Mouse (Mus musculus): Measurements from ENCODE around the gene Anapc16. TPM values are rescaled to one million over a fixed set of nuclear protein-coding genes. Genes with fewer than 3 reads are reported as not detected.
A peak's percentile ranks its signal among the peaks of the same experiment; 100 is the strongest.

Anapc16 gene
- polyA plus RNA-seq, 1 experiment from 2014 or later, result 55.3 TPM

DNA sequence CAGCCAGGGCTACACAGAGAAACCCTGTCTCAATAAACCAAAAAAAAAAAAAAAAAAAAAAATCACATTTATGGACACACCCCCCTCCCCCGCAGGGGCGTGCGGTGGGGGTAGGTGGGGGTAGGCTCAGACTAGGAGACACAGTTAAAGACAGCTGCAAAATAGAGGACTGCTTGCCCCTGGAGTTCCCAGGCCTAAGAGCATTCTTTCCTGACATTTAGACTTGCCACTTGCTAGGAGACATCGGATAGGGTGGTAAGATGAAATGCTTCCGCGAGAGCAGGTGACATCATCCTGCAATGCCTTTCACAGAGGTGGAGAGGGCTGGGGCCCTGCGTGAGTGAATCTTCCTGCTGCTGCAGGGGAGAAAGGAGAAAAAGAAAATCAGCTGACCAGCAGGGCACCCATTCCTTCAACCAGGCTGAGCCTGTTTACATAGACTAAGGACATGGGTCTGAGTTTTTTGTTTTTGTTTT is 49.3 kb downstream of the Anapc16 start:
- Histone ChIP-seq H3K9me3 (replicated peaks) (no peaks in the 10 kb centered on the region), H3K9ac (no peak overlapping the region), H3K27me3 (replicated peaks) (peaks cover 76% of the 10 kb centered on the region), H3K4me2 (no peak overlapping the region), H3K36me3 (no peaks in the 10 kb centered on the region; the same call in 1 of the 2 replicates), H3K27ac (no peak overlapping the region), H3K4me3 (no peak overlapping the region), H3K4me1 (peaks cover 39% of the 10 kb centered on the region)
- no peak for ATAC-seq
- WGBS (ENCODE audit: insufficient replicate concordance), result 31% methylated on average over 7 of the region's 7 CpGs

DNA sequence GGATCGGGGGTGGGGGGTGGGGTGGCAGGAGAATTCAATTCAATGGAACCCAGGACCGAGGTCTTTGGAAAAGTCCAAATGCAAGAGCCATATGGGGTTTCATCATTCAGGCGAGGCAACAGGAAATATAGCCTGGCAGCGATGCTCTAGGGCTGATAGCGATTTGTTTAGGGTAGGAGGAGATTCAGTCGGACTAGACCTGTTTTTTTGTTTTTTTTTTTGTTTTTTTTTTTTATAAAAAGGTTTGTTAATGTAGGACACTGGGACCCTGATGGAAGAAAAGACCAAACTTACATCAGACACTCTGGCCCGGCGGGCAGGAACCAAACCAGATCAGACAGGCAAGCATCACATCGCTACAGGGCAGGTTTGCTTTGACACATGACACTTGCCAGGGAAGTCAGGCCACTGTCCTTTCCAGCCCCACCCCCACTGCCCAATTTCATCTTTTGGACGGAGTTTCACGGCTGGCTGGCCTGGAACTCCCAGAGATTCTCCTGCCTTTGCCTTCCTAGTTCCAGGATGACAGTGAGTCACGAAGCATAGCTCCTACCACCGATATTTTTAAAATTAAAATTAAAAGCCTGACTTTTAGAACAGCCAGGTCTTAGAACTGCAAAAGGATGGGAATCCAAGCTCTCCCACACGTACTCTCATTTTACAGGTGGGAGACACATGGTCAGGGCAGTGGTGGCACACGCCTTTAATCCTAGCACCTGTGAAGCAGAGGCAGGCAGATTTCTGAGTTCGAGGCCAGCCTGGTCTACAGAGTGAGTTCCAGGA is 50.0 kb downstream of the Anapc16 start:
- 25% methylated on average over 16 of the region's 16 CpGs for WGBS (ENCODE audit: insufficient replicate concordance)
- Histone ChIP-seq H3K4me1 (peaks cover 39% of the 10 kb centered on the region), H3K9ac (peak overlapping the region; percentile 70), H3K36me3 (no peaks in the 10 kb centered on the region; the same call in 1 of the 2 replicates), H3K27ac (no peak overlapping the region), H3K4me3 (peak overlapping the region; percentile 66), H3K4me2 (peak overlapping the region; percentile 95), H3K27me3 (replicated peaks) (peaks cover 69% of the 10 kb centered on the region), H3K9me3 (replicated peaks) (no peaks in the 10 kb centered on the region)
- no peak for ATAC-seq

DNA sequence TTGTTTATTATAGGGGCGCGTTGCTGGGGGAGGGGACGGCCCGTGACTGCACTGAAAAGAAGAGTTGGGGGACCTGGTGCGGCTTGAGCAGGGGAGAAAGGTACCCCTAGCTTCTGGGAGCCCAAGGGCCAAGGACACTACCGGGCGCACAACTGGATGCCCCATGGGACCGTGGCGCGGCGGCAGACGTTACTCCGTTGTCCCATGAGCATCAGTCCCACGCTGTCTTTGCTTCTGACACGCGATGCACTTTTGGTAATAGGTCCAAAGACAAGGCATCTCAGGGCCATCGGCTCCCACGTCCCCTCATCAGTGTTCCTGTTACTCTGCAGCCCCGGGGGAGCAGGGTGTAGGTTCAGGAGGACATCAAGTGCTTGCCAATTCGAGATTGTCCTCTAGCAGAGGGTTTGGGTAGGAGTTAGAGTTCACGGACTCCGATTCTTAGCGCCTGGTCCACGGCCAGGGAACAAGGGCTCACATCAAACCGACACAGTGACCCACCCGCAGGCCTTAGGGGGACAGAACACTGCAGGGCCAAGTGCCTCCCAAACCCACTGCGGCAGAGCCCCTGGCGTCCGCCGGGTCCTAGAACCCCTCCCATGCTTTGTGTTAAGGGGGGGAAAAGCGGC is 50.7 kb downstream of the Anapc16 start:
- ATAC-seq, result peak; percentile 41
- H3K4me3 ChIP-seq, result peak overlapping the region; percentile 66
- under 1% methylated on average over 31 of the region's 31 CpGs for WGBS (ENCODE audit: insufficient replicate concordance)
- H3K9me3 ChIP-seq (replicated peaks), result no peaks in the 10 kb centered on the region
- H3K4me1 ChIP-seq, result peaks cover 39% of the 10 kb centered on the region
- H3K9ac ChIP-seq, result peak overlapping the region; percentile 70
- H3K36me3 ChIP-seq, result no peaks in the 10 kb centered on the region; the same call in 1 of the 2 replicates
- H3K27ac ChIP-seq, result peak overlapping the region; percentile 50
- H3K27me3 ChIP-seq (replicated peaks), result peaks cover 62% of the 10 kb centered on the region
- H3K4me2 ChIP-seq, result peak overlapping the region; percentile 95

DNA sequence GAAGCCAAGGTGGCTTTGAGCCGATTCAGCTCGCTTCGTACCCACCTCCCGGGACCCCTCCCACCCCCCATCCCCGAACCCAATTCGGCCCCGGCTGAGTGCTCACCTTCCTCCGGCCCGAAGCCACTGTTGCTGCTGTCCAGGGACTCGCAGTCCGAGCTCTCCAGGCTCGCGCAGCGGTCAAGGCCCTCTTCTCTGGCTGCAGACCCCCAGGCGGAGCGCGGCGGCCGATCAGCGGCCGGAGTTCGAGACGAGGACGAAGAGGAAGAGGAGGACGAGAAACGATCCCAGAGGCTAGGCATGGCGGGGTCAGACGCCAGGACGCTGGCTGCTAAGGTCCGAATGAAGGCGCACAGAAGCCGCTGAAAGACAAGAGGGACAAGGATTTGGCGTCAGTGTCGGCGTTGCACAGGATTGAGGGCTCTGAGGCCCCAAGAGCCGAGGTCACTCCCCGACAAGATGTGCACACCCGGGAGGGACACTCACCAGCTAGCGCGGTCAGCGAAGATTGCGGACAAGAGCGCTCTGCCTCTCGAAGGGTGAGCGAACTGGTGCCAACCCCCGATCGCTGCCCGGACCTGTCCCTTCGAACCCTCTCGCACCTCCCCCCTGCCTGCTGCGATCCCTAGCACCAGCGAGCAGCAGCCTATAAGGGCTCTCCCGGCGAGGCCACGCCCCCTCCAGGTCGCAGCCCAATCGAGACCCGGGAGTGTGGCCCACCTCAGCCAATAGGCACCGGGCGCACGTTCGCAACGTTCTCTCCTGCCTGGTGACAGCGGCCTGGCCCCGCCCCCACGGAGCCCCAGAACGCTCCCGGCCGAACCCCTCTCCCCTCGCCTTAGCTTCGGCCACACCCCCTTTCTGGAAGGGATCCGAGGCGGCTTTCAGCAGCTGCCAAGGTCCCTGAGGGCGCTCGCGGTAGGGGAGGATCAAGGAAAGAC is 51.5 kb downstream of the Anapc16 start, which contains the start of gene Ddit4:
TSS of gene Ddit4 (minus strand) at position 624 of the 941 bp plus-strand sequence.
- peak; percentile 99 for ATAC-seq
- WGBS (ENCODE audit: insufficient replicate concordance), result 1% methylated on average over 76 of the region's 76 CpGs
- Histone ChIP-seq H3K27me3 (replicated peaks) (peaks cover 57% of the 10 kb centered on the region), H3K27ac (peak within 1 kb of the TSS; percentile 69), H3K9me3 (replicated peaks) (no peaks in the 10 kb centered on the region), H3K36me3 (no peaks in the 10 kb centered on the region; the same call in 1 of the 2 replicates), H3K4me1 (peaks cover 39% of the 10 kb centered on the region), H3K4me2 (peak within 1 kb of the TSS; percentile 95), H3K9ac (peak within 1 kb of the TSS; percentile 78), H3K4me3 (peak within 1 kb of the TSS; percentile 66)

DNA sequence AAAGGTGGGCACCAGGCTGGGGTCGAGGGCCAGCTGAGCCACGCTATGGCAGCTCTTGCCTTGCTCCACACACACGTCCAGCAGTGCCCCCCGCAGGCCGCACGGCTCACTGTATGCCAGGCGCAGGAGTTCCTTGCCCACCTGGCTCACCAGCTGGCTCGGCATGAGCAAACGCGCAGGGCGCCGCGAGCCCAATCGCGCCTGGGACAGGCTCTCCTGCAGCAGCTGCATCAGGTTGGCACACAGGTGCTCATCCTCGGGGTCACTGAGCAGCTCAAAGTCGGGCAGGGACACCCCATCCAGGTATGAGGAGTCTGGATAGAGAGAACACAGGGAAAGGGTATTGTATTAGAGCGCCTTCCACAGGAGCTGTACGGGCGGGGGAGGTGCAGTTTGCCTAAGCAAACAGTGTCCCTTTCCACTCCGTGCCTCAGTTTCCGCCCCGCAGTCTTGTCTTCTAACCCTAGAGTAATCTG is 52.2 kb downstream of the Anapc16 start:
- no peak for ATAC-seq
- Histone ChIP-seq H3K27ac (no peak overlapping the region), H3K27me3 (replicated peaks) (peaks cover 52% of the 10 kb centered on the region), H3K4me2 (peak overlapping the region; percentile 95), H3K36me3 (no peaks in the 10 kb centered on the region; the same call in 1 of the 2 replicates), H3K9ac (peak overlapping the region; percentile 78), H3K4me1 (peaks cover 39% of the 10 kb centered on the region), H3K4me3 (peak overlapping the region; percentile 66), H3K9me3 (replicated peaks) (no peaks in the 10 kb centered on the region)
- WGBS (ENCODE audit: insufficient replicate concordance), result 3% methylated on average over 23 of the region's 23 CpGs

DNA sequence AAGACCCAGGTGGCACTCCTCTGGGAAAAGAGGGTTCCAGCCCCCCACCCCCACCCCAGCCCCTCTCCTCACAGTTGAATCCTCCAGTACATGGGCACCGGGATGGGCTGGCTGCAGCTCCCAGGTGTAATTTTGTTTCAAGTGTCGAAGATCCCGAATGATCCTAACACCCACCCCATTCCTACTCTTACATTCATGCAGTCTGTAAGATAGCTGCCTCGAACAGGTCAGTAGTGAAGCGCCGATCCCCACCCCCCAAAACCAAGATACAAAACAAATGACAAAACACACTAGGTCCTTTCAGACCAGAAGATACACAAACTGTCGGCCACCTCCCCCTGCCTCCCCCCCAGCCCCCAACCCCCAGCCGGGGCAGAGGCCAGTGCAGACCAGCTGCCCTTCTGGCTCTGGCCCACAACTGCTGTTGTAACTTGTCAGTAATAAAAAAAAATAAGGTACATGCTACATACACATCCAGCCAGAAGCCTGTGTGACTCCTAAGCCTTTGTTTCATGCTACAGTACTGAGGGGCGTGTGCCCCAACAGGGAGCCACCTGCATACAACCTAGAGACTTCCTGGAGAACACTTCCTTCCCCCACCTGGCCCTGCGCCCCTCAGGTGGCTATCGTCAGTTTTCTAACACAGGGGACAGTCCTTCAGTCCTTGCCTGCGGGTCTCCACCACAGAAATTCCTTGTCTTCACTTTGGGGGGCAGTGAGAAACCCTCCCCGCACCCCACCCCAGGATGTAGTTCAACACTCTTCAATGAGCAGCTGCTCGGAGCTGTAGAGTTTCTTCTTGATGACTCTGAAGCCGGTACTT is 52.9 kb downstream of the Anapc16 start:
- Histone ChIP-seq H3K4me3 (peak overlapping the region; percentile 66), H3K27ac (no peak overlapping the region), H3K9ac (0 out of 2 replicates have a peak overlapping the region, but pooled peaks have one; percentile 78), H3K4me2 (peak overlapping the region; percentile 95), H3K4me1 (peaks cover 39% of the 10 kb centered on the region), H3K9me3 (replicated peaks) (no peaks in the 10 kb centered on the region), H3K36me3 (no peaks in the 10 kb centered on the region; the same call in 1 of the 2 replicates), H3K27me3 (replicated peaks) (peaks cover 45% of the 10 kb centered on the region)
- ATAC-seq, result no peak
- 59% methylated on average over 15 of the region's 15 CpGs for WGBS (ENCODE audit: insufficient replicate concordance)

DNA sequence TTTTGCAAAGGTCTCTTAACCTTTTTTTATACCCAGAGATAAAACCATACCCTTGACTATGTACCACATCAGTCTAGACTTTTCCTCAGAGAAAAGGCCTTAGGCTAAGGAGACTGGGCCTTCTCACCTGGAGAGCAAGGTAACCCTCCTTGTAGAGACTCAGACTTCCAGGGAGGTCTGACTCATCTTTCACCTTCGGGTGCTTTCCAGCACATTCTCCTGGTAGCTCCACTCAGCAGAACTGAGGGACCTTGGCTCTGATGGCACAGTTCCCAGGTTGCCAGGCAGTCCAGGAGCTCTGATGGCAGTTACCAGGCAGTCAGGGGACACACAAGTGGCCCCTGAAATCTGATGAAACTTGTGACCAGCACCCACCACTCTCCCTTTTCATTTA is 53.7 kb downstream of the Anapc16 start:
- peaks cover 39% of the 10 kb centered on the region for H3K27me3 ChIP-seq (replicated peaks)
- no peak for ATAC-seq
- H3K4me1 ChIP-seq, result peaks cover 39% of the 10 kb centered on the region
- no peak overlapping the region for H3K9ac ChIP-seq
- H3K27ac ChIP-seq, result no peak overlapping the region
- no peaks in the 10 kb centered on the region for H3K9me3 ChIP-seq (replicated peaks)
- H3K36me3 ChIP-seq, result no peaks in the 10 kb centered on the region; the same call in 1 of the 2 replicates
- H3K4me3 ChIP-seq, result no peak overlapping the region
- H3K4me2 ChIP-seq, result no peak overlapping the region
- WGBS (ENCODE audit: insufficient replicate concordance), result 73% methylated on average over 1 of the region's 1 CpGs

DNA sequence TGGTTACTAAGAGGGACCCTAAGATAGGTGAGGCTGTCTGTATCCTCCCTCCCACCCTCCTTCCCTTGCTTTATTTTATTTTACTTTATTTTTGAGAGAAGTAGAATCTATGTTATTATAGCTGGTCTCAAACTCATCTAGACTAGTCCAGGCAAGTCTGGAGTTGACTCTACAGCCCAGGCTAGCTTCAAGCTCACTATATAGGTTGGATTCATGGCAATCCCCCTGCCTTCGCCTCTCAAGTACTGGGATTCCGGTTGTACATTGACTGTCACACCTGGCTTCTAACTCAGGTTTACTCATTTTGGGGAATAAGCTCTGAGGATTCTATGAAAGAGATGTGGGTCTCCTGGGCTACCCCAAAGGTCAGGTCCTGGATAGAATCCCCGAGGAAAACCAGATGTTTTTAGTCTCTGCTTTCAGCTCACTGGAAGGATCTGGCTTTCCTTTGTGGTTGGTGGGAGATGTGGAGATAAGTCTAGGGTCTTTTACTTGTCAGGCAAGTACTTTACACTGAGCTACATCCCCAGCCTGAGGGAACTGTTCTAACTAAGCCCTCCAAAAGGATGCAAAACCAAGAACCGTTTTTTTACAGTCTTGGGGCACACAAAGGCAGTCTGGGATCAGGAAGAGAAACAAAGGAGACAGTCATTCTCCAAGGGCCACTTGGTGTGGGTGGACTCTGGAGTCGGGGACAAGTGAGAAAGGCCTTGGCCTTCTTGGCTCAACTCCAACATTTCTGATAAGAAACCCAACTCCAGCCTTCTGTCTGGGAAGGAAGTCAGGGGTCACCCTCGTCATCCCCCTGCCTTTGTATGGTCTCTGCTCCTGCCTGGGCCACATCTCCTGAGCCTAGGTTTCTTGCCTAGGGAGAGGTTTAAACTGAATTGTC is 54.3 kb downstream of the Anapc16 start:
- no peak overlapping the region for H3K9ac ChIP-seq
- H3K4me1 ChIP-seq, result peaks cover 41% of the 10 kb centered on the region
- no peak overlapping the region for H3K4me2 ChIP-seq
- H3K36me3 ChIP-seq, result no peaks in the 10 kb centered on the region; the same call in 1 of the 2 replicates
- H3K9me3 ChIP-seq (replicated peaks), result no peaks in the 10 kb centered on the region
- ATAC-seq, result no peak
- no peak overlapping the region for H3K4me3 ChIP-seq
- H3K27me3 ChIP-seq (replicated peaks), result peaks cover 38% of the 10 kb centered on the region
- no peak overlapping the region for H3K27ac ChIP-seq
- WGBS (ENCODE audit: insufficient replicate concordance), result 42% methylated on average over 6 of the region's 6 CpGs

DNA sequence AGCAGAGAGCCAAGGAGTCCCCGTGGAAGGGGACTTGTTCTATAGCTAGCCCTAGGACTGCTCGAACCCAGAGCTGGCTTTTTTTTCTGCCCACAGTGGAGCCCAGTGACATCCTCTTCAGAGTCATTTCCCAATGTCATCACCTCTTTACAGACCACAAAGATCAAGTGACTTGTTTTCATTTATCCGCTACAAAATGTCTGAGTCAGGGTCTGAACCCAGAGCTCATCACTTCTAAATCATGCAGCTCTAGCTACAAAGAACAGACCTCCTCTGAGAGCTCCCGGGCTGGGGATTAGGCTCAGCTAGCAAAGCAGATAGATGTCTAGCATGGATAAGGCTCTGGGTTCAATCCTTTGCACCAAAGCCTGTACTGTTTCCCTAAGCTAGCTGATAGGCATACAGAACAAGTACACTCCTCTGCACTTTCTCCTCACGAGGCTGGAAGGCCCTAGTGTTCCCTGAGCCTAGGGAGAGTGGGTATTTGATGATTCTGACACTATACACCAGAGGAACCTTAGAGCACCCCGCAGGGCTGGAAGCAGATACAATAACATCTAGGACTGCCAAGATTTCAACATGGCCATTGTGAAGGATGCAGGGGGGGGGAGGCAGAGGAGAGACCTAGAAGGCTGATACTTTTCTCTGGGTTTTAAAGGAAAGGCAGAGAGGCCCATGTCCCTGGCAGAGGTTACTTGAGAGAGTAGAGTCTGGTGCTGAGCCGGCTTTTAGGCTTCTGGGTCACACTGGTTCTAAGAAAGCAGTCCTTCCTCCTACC is 55.5 kb downstream of the Anapc16 start:
- H3K9me3 ChIP-seq (replicated peaks), result no peaks in the 10 kb centered on the region
- ATAC-seq, result no peak
- H3K4me1 ChIP-seq, result peaks cover 41% of the 10 kb centered on the region
- H3K4me3 ChIP-seq, result no peak overlapping the region
- 49% methylated on average over 7 of the region's 7 CpGs for WGBS (ENCODE audit: insufficient replicate concordance)
- H3K27me3 ChIP-seq (replicated peaks), result peaks cover 46% of the 10 kb centered on the region
- no peak overlapping the region for H3K4me2 ChIP-seq
- H3K36me3 ChIP-seq, result no peaks in the 10 kb centered on the region; the same call in 1 of the 2 replicates
- H3K27ac ChIP-seq, result no peak overlapping the region
- H3K9ac ChIP-seq, result no peak overlapping the region
